Mouse (Mus musculus): ENCODE measurements at regions not wholly inside any gene's neighbourhood (a gene's known extent, or its start where the extent isn't known, plus 50 kb on each side); places are given as distances from the start of the nearest gene placed in this dataset.

GRCm38 (mm10) chr16:26163401-26163800 is 57.8 kb upstream of the P3h2 start:
- TF ChIP-seq POLR2A (IDR thresholded peaks at IDR 0.05; ENCODE audit: low read depth, low read length) (no peak), CTCF (conservative IDR thresholded peaks at IDR 0.05; ENCODE audit: insufficient read depth, insufficient read length, low read depth, low read length) (no peak)
